Mouse (Mus musculus): ENCODE results near the gene Lonrf2. TPM values are rescaled to one million over a fixed set of nuclear protein-coding genes. Genes with fewer than 3 reads are reported as not detected.

The Lonrf2 gene
- polyA plus RNA-seq, 1 experiment from 2014 or later: 0.99 TPM

GRCm38 (mm10) chr1:38775713-38776112, 60.8 kb downstream of the Lonrf2 start:
- H3K4me2 ChIP-seq: no peak overlapping the region
- no peaks in the 10 kb centered on the region for H3K9me3 ChIP-seq (ENCODE audit: low read depth, low read length)
- H3K27ac ChIP-seq (ENCODE audit: low read depth): no peak overlapping the region
- no peak overlapping the region for H3K4me3 ChIP-seq (ENCODE audit: low read depth, low read length)
- no peak for TF ChIP-seq CTCF (IDR thresholded peaks at IDR 0.05; ENCODE audit: low read depth)
- DNase-seq (no peak), ATAC-seq (ENCODE audit: insufficient read depth) (no peak)
- no peaks in the 10 kb centered on the region for H3K4me1 ChIP-seq (ENCODE audit: insufficient read depth)
- no peak overlapping the region for H3K9ac ChIP-seq
- no peaks in the 10 kb centered on the region for H3K27me3 ChIP-seq (ENCODE audit: insufficient read depth, low read length)
- WGBS: 90% methylated on average over 5 of the region's 5 CpGs
- no peaks in the 10 kb centered on the region for H3K36me3 ChIP-seq (ENCODE audit: insufficient read depth)

- DNase-seq: no peak
Measured at GRCm38 (mm10) chr1:38770676-38771075, 65.8 kb downstream of the Lonrf2 start.

GRCm38 (mm10) chr1:38769920-38770319, 66.6 kb downstream of the Lonrf2 start:
- no peaks in the 10 kb centered on the region for H3K36me3 ChIP-seq (ENCODE audit: insufficient read depth)
- H3K4me2 ChIP-seq: no peak overlapping the region
- WGBS: 28% methylated on average over 6 of the region's 6 CpGs
- ATAC-seq (ENCODE audit: insufficient read depth): no peak
- H3K27me3 ChIP-seq (ENCODE audit: insufficient read depth, low read length): no peaks in the 10 kb centered on the region
- H3K27ac ChIP-seq (ENCODE audit: low read depth): no peak overlapping the region
- H3K9ac ChIP-seq: no peak overlapping the region
- TF ChIP-seq CTCF (IDR thresholded peaks at IDR 0.05; ENCODE audit: low read depth): peak; percentile 71
- peaks cover 17% of the 10 kb centered on the region for H3K4me1 ChIP-seq (ENCODE audit: insufficient read depth)
- H3K4me3 ChIP-seq (ENCODE audit: low read depth, low read length): no peak overlapping the region
- peak; percentile 82 for DNase-seq
- H3K9me3 ChIP-seq (ENCODE audit: low read depth, low read length): no peaks in the 10 kb centered on the region

More at GRCm38 (mm10) chr1:38770676-38771075, 65.8 kb downstream of the Lonrf2 start:
- Histone ChIP-seq H3K9me3 (ENCODE audit: low read depth, low read length) (no peaks in the 10 kb centered on the region), H3K36me3 (ENCODE audit: insufficient read depth) (no peaks in the 10 kb centered on the region), H3K27ac (ENCODE audit: low read depth) (no peak overlapping the region), H3K9ac (no peak overlapping the region), H3K27me3 (ENCODE audit: insufficient read depth, low read length) (no peaks in the 10 kb centered on the region), H3K4me2 (no peak overlapping the region), H3K4me3 (ENCODE audit: low read depth, low read length) (no peak overlapping the region), H3K4me1 (ENCODE audit: insufficient read depth) (peaks cover 15% of the 10 kb centered on the region)
- TF ChIP-seq CTCF (IDR thresholded peaks at IDR 0.05; ENCODE audit: low read depth): no peak
- ATAC-seq (ENCODE audit: insufficient read depth): no peak
- 73% methylated on average over 3 of the region's 3 CpGs for WGBS

GRCm38 (mm10) chr1:38767812-38768211, 68.7 kb downstream of the Lonrf2 start:
- peak; percentile 74 for ATAC-seq (ENCODE audit: insufficient read depth)
- peak overlapping the region; percentile 28 for H3K4me3 ChIP-seq (ENCODE audit: low read depth, low read length)
- TF ChIP-seq CTCF (IDR thresholded peaks at IDR 0.05; ENCODE audit: low read depth): peak; percentile 91
- peak overlapping the region; percentile 57 for H3K4me2 ChIP-seq
- H3K9ac ChIP-seq: no peak overlapping the region
- H3K9me3 ChIP-seq (ENCODE audit: low read depth, low read length): no peaks in the 10 kb centered on the region
- no peaks in the 10 kb centered on the region for H3K36me3 ChIP-seq (ENCODE audit: insufficient read depth)
- 5% methylated on average over 11 of the region's 11 CpGs for WGBS
- no peaks in the 10 kb centered on the region for H3K27me3 ChIP-seq (ENCODE audit: insufficient read depth, low read length)
- peaks cover 17% of the 10 kb centered on the region for H3K4me1 ChIP-seq (ENCODE audit: insufficient read depth)
- peak overlapping the region; percentile 92 for H3K27ac ChIP-seq (ENCODE audit: low read depth)
- DNase-seq: peak; percentile 96

- H3K36me3 ChIP-seq (ENCODE audit: insufficient read depth): no peaks in the 10 kb centered on the region
Measured at GRCm38 (mm10) chr1:38766661-38767572, 69.6 kb downstream of the Lonrf2 start.

GRCm38 (mm10) chr1:38766254-38766653, 70.3 kb downstream of the Lonrf2 start:
- ATAC-seq (ENCODE audit: insufficient read depth) (0 out of 2 replicates have a peak, but pooled peaks have one; percentile 12), DNase-seq (no peak)
- no peaks in the 10 kb centered on the region for H3K9me3 ChIP-seq (ENCODE audit: low read depth, low read length)
- H3K4me1 ChIP-seq (ENCODE audit: insufficient read depth): peaks cover 17% of the 10 kb centered on the region
- no peak overlapping the region for H3K9ac ChIP-seq
- H3K27ac ChIP-seq (ENCODE audit: low read depth): peak overlapping the region; percentile 92; the same call in 1 of the 2 replicates
- WGBS: 25% methylated on average over 4 of the region's 4 CpGs
- H3K4me2 ChIP-seq: no peak overlapping the region
- no peaks in the 10 kb centered on the region for H3K27me3 ChIP-seq (ENCODE audit: insufficient read depth, low read length)
- no peak overlapping the region for H3K4me3 ChIP-seq (ENCODE audit: low read depth, low read length)
- no peaks in the 10 kb centered on the region for H3K36me3 ChIP-seq (ENCODE audit: insufficient read depth)
- TF ChIP-seq CTCF (IDR thresholded peaks at IDR 0.05; ENCODE audit: low read depth): no peak

More at GRCm38 (mm10) chr1:38766661-38767572, 69.6 kb downstream of the Lonrf2 start:
- no peaks in the 10 kb centered on the region for H3K27me3 ChIP-seq (ENCODE audit: insufficient read depth, low read length)
- ATAC-seq (ENCODE audit: insufficient read depth) (peak; percentile 93), DNase-seq (peak; percentile 92)
- peak overlapping the region; percentile 28 for H3K4me3 ChIP-seq (ENCODE audit: low read depth, low read length)
- H3K4me2 ChIP-seq: peak overlapping the region; percentile 57
- H3K4me1 ChIP-seq (ENCODE audit: insufficient read depth): peaks cover 17% of the 10 kb centered on the region
- WGBS: 12% methylated on average over 18 of the region's 18 CpGs
- H3K9me3 ChIP-seq (ENCODE audit: low read depth, low read length): no peaks in the 10 kb centered on the region
- no peak for TF ChIP-seq CTCF (IDR thresholded peaks at IDR 0.05; ENCODE audit: low read depth)
- peak overlapping the region; percentile 37 for H3K9ac ChIP-seq
- H3K27ac ChIP-seq (ENCODE audit: low read depth): peak overlapping the region; percentile 92

GRCm38 (mm10) chr1:38763960-38764613, 72.4 kb downstream of the Lonrf2 start:
- H3K9ac ChIP-seq: no peak overlapping the region
- no peaks in the 10 kb centered on the region for H3K9me3 ChIP-seq (ENCODE audit: low read depth, low read length)
- no peak overlapping the region for H3K4me2 ChIP-seq
- 83% methylated on average over 10 of the region's 10 CpGs for WGBS
- no peak overlapping the region for H3K27ac ChIP-seq (ENCODE audit: low read depth)
- H3K4me3 ChIP-seq (ENCODE audit: low read depth, low read length): no peak overlapping the region
- no peak for ATAC-seq (ENCODE audit: insufficient read depth)
- TF ChIP-seq CTCF (IDR thresholded peaks at IDR 0.05; ENCODE audit: low read depth): no peak
- peaks cover 17% of the 10 kb centered on the region for H3K4me1 ChIP-seq (ENCODE audit: insufficient read depth)
- H3K27me3 ChIP-seq (ENCODE audit: insufficient read depth, low read length): no peaks in the 10 kb centered on the region
- no peaks in the 10 kb centered on the region for H3K36me3 ChIP-seq (ENCODE audit: insufficient read depth)
- DNase-seq: no peak

Data from lung, embryonic 14.5 days (tissue).